Mouse (Mus musculus) liver, adult 2 months (tissue): ENCODE data around the gene Gh.

Experiments
- CTCF ChIP-seq: fragments of 200-500 bp; IDR thresholded peaks from 2 replicates; pipeline ENCODE4 v1.5.1; 2011; ENCODE audit warnings: low read depth, low read length, control low read depth
- POLR2A ChIP-seq: fragments of 200-500 bp; IDR thresholded peaks from 2 replicates; pipeline ENCODE4 v1.6.1; 2011; ENCODE audit warnings: low read length, control low read depth; ENCODE audit not compliant: insufficient read depth; ENCODE audit errors: extremely low read depth

- TF ChIP-seq CTCF, result no peak
- no peak for TF ChIP-seq POLR2A
Observed at GRCm38 (mm10) chr11:106308162-106308561, 6.5 kb upstream of the Gh start.
